Mouse (Mus musculus) thymus, adult 18-20 months (tissue): ENCODE data around the gene Zfp36.

Experiments
- DNase-seq, 2 experiments: peaks; one replicate each; pipeline ENCODE4 v3.0.0; 2022; ENCODE audit warnings: mixed read lengths in 2 of 2

The Zfp36 gene

GRCm38 (mm10) chr7:28334534-28334933 is 45.5 kb downstream of the Zfp36 start:
- DNase-seq, result no peak

GRCm38 (mm10) chr7:28328260-28328659 is 51.8 kb downstream of the Zfp36 start:
- no peak for DNase-seq
